9 mouse cellular contexts compared by ENCODE assay signal in the genomic region with DNA sequence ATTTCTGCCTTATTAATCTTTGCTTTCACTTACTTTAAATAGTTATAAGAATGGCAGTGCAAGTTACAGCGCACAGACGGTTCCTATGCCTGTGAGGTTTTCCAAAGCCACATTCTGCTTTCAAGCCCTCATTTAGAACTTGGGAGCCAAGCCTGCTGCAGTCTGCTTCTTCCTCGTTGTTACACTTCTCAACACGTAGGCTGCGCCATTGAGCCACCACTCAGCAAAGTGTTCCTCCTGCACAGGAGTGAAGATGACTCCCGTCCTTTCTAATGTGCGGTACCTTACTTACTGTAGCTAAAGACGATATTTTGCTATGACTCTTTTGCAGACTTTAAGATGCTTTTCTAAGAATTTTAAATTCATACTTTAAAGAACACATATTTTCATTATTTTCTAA.
DNase-seq lines count a peak whose midpoint lies in the region; ATAC-seq and TF ChIP-seq lines count a peak whose summit lies in the region.
"Had no signal": no experiment of that assay in that cellular context is flagged by ENCODE, and none has a peak within 500 bp of the region (broad histone marks: within the 10 kb centered on the region; RNA-seq: fewer than 3 reads in every experiment).

No protein-coding gene starts in this region.

- H3K36me3 ChIP-seq in heart, postnatal 0 days (replicated peaks; ENCODE audit: control insufficient read depth, insufficient read depth, low read length): no peaks in the 10 kb centered on the region
- H3K36me3 ChIP-seq in heart, embryonic 11.5 days (ENCODE audit: control insufficient read depth, insufficient read depth, low read length): no peaks in the 10 kb centered on the region
- H3K36me3 ChIP-seq in C2C12 (ENCODE audit: control insufficient read depth, insufficient read depth): peaks cover 4% of the 10 kb centered on the region
- no peaks in the 10 kb centered on the region for H3K36me3 ChIP-seq in forebrain, embryonic 13.5 days (ENCODE audit: poor library complexity, severe bottlenecking)

- ATAC-seq in heart, postnatal 0 days (ENCODE audit: insufficient read depth, low read depth): peak; percentile 64; the same call in 1 of the 2 replicates
- no peak for ATAC-seq in heart, embryonic 11.5 days (replicated peaks; ENCODE audit: insufficient number of reproducible peaks, low FRiP score, low TSS enrichment)
- peak; percentile 80 for ATAC-seq in forebrain, embryonic 13.5 days

- no peak overlapping the region for H3K27ac ChIP-seq in heart, postnatal 0 days (ENCODE audit: low read depth)
- no peak overlapping the region for H3K27ac ChIP-seq in heart, embryonic 11.5 days (ENCODE audit: low read depth, low read length)
- H3K27ac ChIP-seq in forebrain, embryonic 13.5 days: no peak overlapping the region

- H3K4me1 ChIP-seq in heart, postnatal 0 days (ENCODE audit: control insufficient read depth, insufficient read depth): no peaks in the 10 kb centered on the region
- H3K4me1 ChIP-seq in heart, embryonic 11.5 days (ENCODE audit: control insufficient read depth, insufficient read depth, low read length): no peaks in the 10 kb centered on the region
- peaks cover 23% of the 10 kb centered on the region for H3K4me1 ChIP-seq in forebrain, embryonic 13.5 days

- H3K79me2 ChIP-seq in C2C12 (ENCODE audit: control insufficient read depth, insufficient read depth): no peaks in the 10 kb centered on the region

- no peak overlapping the region for H3K9ac ChIP-seq in heart, postnatal 0 days (replicated peaks; ENCODE audit: low read depth, low read length)
- H3K9ac ChIP-seq in heart, embryonic 11.5 days (ENCODE audit: low read depth, low read length): no peak overlapping the region
- H3K9ac ChIP-seq in forebrain, embryonic 13.5 days: no peak overlapping the region

- peak; percentile 81 for TF ChIP-seq CTCF in heart, postnatal 0 days (IDR thresholded peaks at IDR 0.05; ENCODE audit: low read depth)
- TF ChIP-seq CTCF in C2C12 (IDR thresholded peaks at IDR 0.05; ENCODE audit: control insufficient read depth, insufficient read depth, insufficient read length): peak; percentile 66

- H3K9me3 ChIP-seq in heart, postnatal 0 days (replicated peaks; ENCODE audit: control insufficient read depth, low read length): no peaks in the 10 kb centered on the region
- no peaks in the 10 kb centered on the region for H3K9me3 ChIP-seq in heart, embryonic 11.5 days (replicated peaks; ENCODE audit: control insufficient read depth, low read length)
- no peaks in the 10 kb centered on the region for H3K9me3 ChIP-seq in forebrain, embryonic 13.5 days (replicated peaks)

- TF ChIP-seq EP300 in heart, postnatal 0 days (IDR thresholded peaks at IDR 0.05; ENCODE audit: low read depth): no peak

- 35% methylated on average over 8 of the region's 8 CpGs for WGBS in heart, postnatal 0 days
- 45% methylated on average over 8 of the region's 8 CpGs for WGBS in heart, embryonic 11.5 days (ENCODE audit: insufficient replicate concordance)
- WGBS in forebrain, embryonic 13.5 days: 26% methylated on average over 8 of the region's 8 CpGs

- H3K27me3 ChIP-seq in heart, postnatal 0 days (ENCODE audit: control insufficient read depth, insufficient read depth, low read length): no peaks in the 10 kb centered on the region
- no peaks in the 10 kb centered on the region for H3K27me3 ChIP-seq in heart, embryonic 11.5 days (ENCODE audit: control insufficient read depth, insufficient read depth, low read length)
- H3K27me3 ChIP-seq in C2C12 (ENCODE audit: control insufficient read depth, insufficient read depth, insufficient read length): no peaks in the 10 kb centered on the region
- H3K27me3 ChIP-seq in forebrain, embryonic 13.5 days: no peaks in the 10 kb centered on the region; the same call in 1 of the 2 replicates

- H3ac ChIP-seq in C2C12 (ENCODE audit: control insufficient read depth, insufficient read length, low read depth): no peak overlapping the region

- H3K4me2 ChIP-seq in heart, postnatal 0 days (ENCODE audit: low read depth, low read length): no peak overlapping the region
- H3K4me2 ChIP-seq in heart, embryonic 11.5 days: no peak overlapping the region
- H3K4me2 ChIP-seq in forebrain, embryonic 13.5 days: no peak overlapping the region

- no peaks in the 10 kb centered on the region for H3K79me3 ChIP-seq in C2C12 (ENCODE audit: low read depth)

- DNase-seq in heart, postnatal 0 days (ENCODE audit: low spot score): peak; percentile 71
- DNase-seq in adrenal gland, adult 8-10 months: peak; percentile 23
- DNase-seq in kidney, postnatal 14 days: peak; percentile 56
- peak; percentile 83 for DNase-seq in mesoderm, embryonic 11.5 days (ENCODE audit: low read depth, low spot score)
- peak; percentile 66 for DNase-seq in thymus, postnatal 0 days (ENCODE audit: low spot score)

- H3K4me3 ChIP-seq in heart, postnatal 0 days (ENCODE audit: low read depth, low read length): no peak overlapping the region
- H3K4me3 ChIP-seq in heart, embryonic 11.5 days (ENCODE audit: low read depth, low read length): no peak overlapping the region
- no peak overlapping the region for H3K4me3 ChIP-seq in C2C12 (ENCODE audit: insufficient read depth, poor library complexity, severe bottlenecking)
- no peak overlapping the region for H3K4me3 ChIP-seq in forebrain, embryonic 13.5 days
- H3K4me3 ChIP-seq: erythroblast, embryonic 14.5 days had no signal

TF ChIP-seq in C2C12, 6 proteins besides CTCF, POLR2A, EP300 and RAD21:
- no peak for TF ChIP-seq USF1 (IDR thresholded peaks at IDR 0.05; ENCODE audit: low read depth)
- TF ChIP-seq MYOD1 (IDR thresholded peaks at IDR 0.05; ENCODE audit: control insufficient read depth, insufficient read length, low read depth): no peak
- TF ChIP-seq CEBPB (IDR thresholded peaks at IDR 0.05; ENCODE audit: low read depth): no peak

Comparison
In these comparisons a context has a peak if more than half of its experiments do, and no peak if none do; other contexts are left out.
1. DNase-seq: peak in every context shown above with its lines; median percentile 83 in mesoderm, embryonic 11.5 days; 71 in heart, postnatal 0 days; 66 in thymus, postnatal 0 days; 56 in kidney, postnatal 14 days; 23 in adrenal gland, adult 8-10 months.